Mouse (Mus musculus): ENCODE measurements around the gene Ryk.

The Ryk gene

GRCm38 (mm10) chr9:102859399-102859798 is 24.7 kb downstream of the Ryk start:
- no peak for DNase-seq

- DNase-seq: no peak
Observed at GRCm38 (mm10) chr9:102859963-102860362, 25.2 kb downstream of the Ryk start.

- DNase-seq: no peak
Observed at GRCm38 (mm10) chr9:102860802-102861469, 26.2 kb downstream of the Ryk start.

- peak in 1 of 2 experiments; percentile 59 for DNase-seq
Observed at GRCm38 (mm10) chr9:102861789-102862188, 27.1 kb downstream of the Ryk start.

- DNase-seq: no peak
Observed at GRCm38 (mm10) chr9:102862260-102862659, 27.5 kb downstream of the Ryk start.

GRCm38 (mm10) chr9:102863876-102864545 is 29.3 kb downstream of the Ryk start:
- DNase-seq: peak; percentile 55 to 72

GRCm38 (mm10) chr9:102864931-102865330 is 30.2 kb downstream of the Ryk start:
- no peak for DNase-seq

- DNase-seq: peak; percentile 36 to 55
Observed at GRCm38 (mm10) chr9:102865946-102866737, 31.4 kb downstream of the Ryk start.

GRCm38 (mm10) chr9:102866893-102867292 is 32.2 kb downstream of the Ryk start:
- DNase-seq: peak; percentile 89 to 90

- peak in 1 of 2 experiments; percentile 26 for DNase-seq
Observed at GRCm38 (mm10) chr9:102867516-102867915, 32.8 kb downstream of the Ryk start.

- DNase-seq: no peak
Observed at GRCm38 (mm10) chr9:102868451-102868850, 33.7 kb downstream of the Ryk start.

GRCm38 (mm10) chr9:102876054-102876690 is 41.5 kb downstream of the Ryk start:
- DNase-seq: no peak

- DNase-seq: no peak
Observed at GRCm38 (mm10) chr9:102877916-102878315, 43.2 kb downstream of the Ryk start.

- peak; percentile 70 to 76 for DNase-seq
Observed at GRCm38 (mm10) chr9:102879545-102879944, 44.8 kb downstream of the Ryk start.

GRCm38 (mm10) chr9:102884703-102885102 is 50.0 kb downstream of the Ryk start:
- DNase-seq: no peak

- DNase-seq: no peak
Observed at GRCm38 (mm10) chr9:102890166-102890565, 55.4 kb downstream of the Ryk start.

GRCm38 (mm10) chr9:102892480-102893355 is 58.0 kb downstream of the Ryk start:
- DNase-seq: no peak

- DNase-seq: no peak
Observed at GRCm38 (mm10) chr9:102893356-102893870, 58.7 kb downstream of the Ryk start.

GRCm38 (mm10) chr9:102899916-102900315 is 65.2 kb downstream of the Ryk start:
- peak in 1 of 2 experiments; percentile 0 for DNase-seq

- DNase-seq: peak in 1 of 2 experiments; percentile 21
Observed at GRCm38 (mm10) chr9:102902308-102902707, 67.6 kb downstream of the Ryk start.

- DNase-seq: no peak
Observed at GRCm38 (mm10) chr9:102904952-102905351, 70.2 kb downstream of the Ryk start.

GRCm38 (mm10) chr9:102906781-102907180 is 72.1 kb downstream of the Ryk start:
- DNase-seq: no peak

Measured in kidney, postnatal 4 days (tissue).